ENCODE assay signal across 10 mouse cellular contexts in the genomic region with DNA sequence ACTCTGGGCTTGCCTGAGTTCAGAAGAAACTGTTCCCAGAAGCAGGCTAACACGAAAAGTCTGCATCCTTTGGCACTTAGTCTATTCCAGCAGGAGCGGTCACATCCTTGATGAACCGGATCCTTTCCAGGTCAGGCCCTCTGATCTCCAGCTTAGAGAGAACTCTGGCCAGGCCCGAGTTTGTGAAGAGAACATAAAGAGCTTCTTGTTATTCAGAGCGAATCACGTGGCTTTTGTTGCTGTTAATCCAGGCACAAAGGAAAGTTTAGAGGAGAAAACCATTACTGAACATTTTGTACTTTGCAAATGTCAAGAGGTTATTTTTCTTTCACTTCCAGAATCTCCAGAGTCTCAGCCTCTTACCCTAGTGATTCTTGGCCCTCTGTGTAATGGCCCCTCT. TPM values are rescaled to one million over a fixed set of nuclear protein-coding genes. Genes with fewer than 3 reads are reported as not detected.
DNase-seq lines count a peak whose midpoint lies in the region; ATAC-seq and TF ChIP-seq lines count a peak whose summit lies in the region.
"Had no signal": no experiment of that assay in that cellular context is flagged by ENCODE, and none has a peak within 500 bp of the region (broad histone marks: within the 10 kb centered on the region; RNA-seq: fewer than 3 reads in every experiment).

No protein-coding gene starts in this region.

- no peaks in the 10 kb centered on the region for H3K27me3 ChIP-seq in lung, postnatal 0 days (replicated peaks; ENCODE audit: insufficient read depth, low read length)

- DNase-seq in frontal cortex, postnatal 14 days (ENCODE audit: low spot score in 2 of 2) = no peak
- peak; percentile 64 for DNase-seq in lung, postnatal 0 days (ENCODE audit: low spot score)
- no peak for DNase-seq in lung, postnatal 14 days
- peak; percentile 49 for DNase-seq in embryo, embryonic 11 days
- DNase-seq in cerebellum, postnatal 36 days = no peak
- DNase-seq in ovary, postnatal 36 days (ENCODE audit: low spot score) = no peak
- DNase-seq: cerebellum, adult 11-12 months had no signal

- peak overlapping the region; percentile 51; the same call in 1 of the 2 replicates for H3K27ac ChIP-seq in lung, postnatal 0 days (ENCODE audit: low read length)
- peak overlapping the region; percentile 59; the same call in 1 of the 2 replicates for H3K27ac ChIP-seq in olfactory bulb, adult 2 months (ENCODE audit: insufficient read depth, low read depth, low read length)

- peaks cover 7% of the 10 kb centered on the region; the same call in 1 of the 2 replicates for H3K4me1 ChIP-seq in lung, postnatal 0 days (ENCODE audit: insufficient read depth, low read depth, low read length)
- H3K4me1 ChIP-seq in olfactory bulb, adult 2 months (ENCODE audit: control insufficient read depth, insufficient read depth, low read length) = peaks cover 3% of the 10 kb centered on the region; the same call in 1 of the 2 replicates

- peak; percentile 83 for TF ChIP-seq EP300 in lung, postnatal 0 days (IDR thresholded peaks at IDR 0.05)

- 56% methylated on average over 6 of the region's 6 CpGs for WGBS in lung, postnatal 0 days
- WGBS in olfactory bulb, adult 2 months = 33% methylated on average over 6 of the region's 6 CpGs

- no peak overlapping the region for H3K4me2 ChIP-seq in lung, postnatal 0 days (replicated peaks; ENCODE audit: low read depth, low read length)

- no peak overlapping the region for H3K4me3 ChIP-seq in lung, postnatal 0 days (ENCODE audit: low read depth, low read length)
- H3K4me3 ChIP-seq in olfactory bulb, adult 2 months (ENCODE audit: insufficient read depth, low read depth, low read length) = no peak overlapping the region
- H3K4me3 ChIP-seq: myocyte had no signal

- TF ChIP-seq CTCF in lung, postnatal 0 days (IDR thresholded peaks at IDR 0.05) = no peak
- TF ChIP-seq CTCF in olfactory bulb, adult 2 months (IDR thresholded peaks at IDR 0.05; ENCODE audit: insufficient read depth, low read depth, low read length) = no peak

- peak; percentile 23; the same call in 1 of the 2 replicates for ATAC-seq in frontal cortex, adult (ENCODE audit: low TSS enrichment)
- ATAC-seq in lung, postnatal 0 days = peak; percentile 25; the same call in 1 of the 2 replicates

- no peak for TF ChIP-seq POLR2A in olfactory bulb, adult 2 months (IDR thresholded peaks at IDR 0.05; ENCODE audit: insufficient read depth, low read depth, low read length)

- no peak overlapping the region for H3K9ac ChIP-seq in lung, postnatal 0 days (replicated peaks; ENCODE audit: low read depth)

- no peaks in the 10 kb centered on the region for H3K36me3 ChIP-seq in lung, postnatal 0 days (ENCODE audit: insufficient read depth, low read length)

- H3K9me3 ChIP-seq in lung, postnatal 0 days (ENCODE audit: low read length) = no peaks in the 10 kb centered on the region

RNA-seq across cellular contexts. Expression of a gene that starts 1.9 kb away (rescaled TPM):
- polyA plus RNA-seq in lung, postnatal 0 days (2015; fragmentation: Nextera tagmentation; extraction: Ambion mirVana) = 281 and 292 TPM in 2 replicates
- polyA plus RNA-seq in olfactory bulb, adult 2 months (2012; ENCODE audit: insufficient read depth, insufficient read length, low replicate concordance, missing spikeins) = not detected in 2 replicates

Comparison
In these comparisons a context has a peak if more than half of its experiments do, and no peak if none do; other contexts are left out.
1. DNase-seq: peak in lung, postnatal 0 days (single experiment) and embryo, embryonic 11 days (single experiment); none in frontal cortex, postnatal 14 days (0 of 2), lung, postnatal 14 days (single experiment), cerebellum, postnatal 36 days (0 of 2) and ovary, postnatal 36 days (single experiment).